Mouse (Mus musculus) heart, adult 18-20 months (tissue): ENCODE data around the gene Lpp. TPM values are rescaled to one million over a fixed set of nuclear protein-coding genes. Genes with fewer than 3 reads are reported as not detected.

Experiments used
- DNase-seq, 2 experiments: peaks; one replicate each; pipeline ENCODE4 v3.0.0; 2021 to 2022; ENCODE audit warnings: mixed read lengths in 1 of 2
- long read RNA-seq, 2 experiments: library from polyadenylated mRNA; stranded (forward); transcript quantifications; one replicate each; pipeline ENCODE4 v2.0.0; 2021
- total RNA-seq, 2 experiments: library from RNA; stranded (reverse); gene quantifications; 2 replicates each; pipeline ENCODE4 v1.2.3; 2021

The Lpp gene
- 10 to 100 TPM; 20.7 to 25.2 TPM for total RNA-seq
- long read RNA-seq, experiment 1, full-length matches to known transcripts = 1 of 8 reads
- long read RNA-seq, experiment 1, partial matches to known transcripts = 1 of 8 reads
- long read RNA-seq, experiment 1, other reads (novel, unspliced or antisense) = 6 of 8 reads
- long read RNA-seq, experiment 2, partial matches to known transcripts = 0 of 7 reads
- long read RNA-seq, experiment 2, other reads (novel, unspliced or antisense) = 7 of 7 reads

DNA sequence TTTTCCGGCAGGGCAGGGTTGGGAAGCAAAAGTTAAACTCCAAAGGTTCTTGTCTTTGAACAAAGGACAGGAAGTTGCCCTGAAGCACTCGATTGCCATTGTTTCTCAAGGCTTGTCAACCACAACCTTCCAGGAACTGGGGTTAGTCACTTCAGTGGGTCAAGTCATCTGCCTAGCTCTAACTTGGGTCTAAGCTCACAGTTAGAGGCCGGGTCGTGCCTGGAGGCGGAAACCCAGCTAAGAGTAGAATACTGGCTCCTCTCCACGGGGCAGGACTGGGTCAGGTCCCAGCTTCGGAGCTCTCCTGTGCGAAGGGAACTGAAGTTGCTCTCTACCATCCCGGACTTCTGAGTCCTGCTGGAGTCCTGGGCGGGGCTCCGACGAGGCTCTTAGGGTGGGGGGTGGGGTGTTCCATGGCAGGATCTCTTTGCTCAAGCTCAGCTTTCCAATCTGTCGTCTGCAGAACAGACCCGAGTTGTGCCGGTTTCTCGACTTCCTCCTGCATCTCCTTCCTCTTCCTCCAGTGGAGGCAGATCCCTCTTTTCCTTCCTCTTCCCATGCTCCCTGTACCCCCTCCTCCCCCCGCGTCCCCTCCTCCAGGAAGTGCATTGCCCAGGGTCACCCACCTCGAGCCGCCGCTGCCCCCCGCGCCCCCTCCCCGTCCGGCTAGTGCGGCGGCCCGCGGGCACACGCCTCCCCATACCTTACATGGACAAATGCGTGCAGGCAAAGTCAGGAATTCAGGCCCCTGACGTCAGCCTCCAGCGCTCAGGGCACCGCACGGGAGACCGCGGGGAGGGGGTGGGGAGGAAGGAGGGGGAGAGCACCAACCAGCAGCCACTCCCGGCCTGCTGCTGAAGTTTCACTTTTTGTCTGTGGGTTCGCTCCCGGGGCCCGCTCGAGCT is at the start of gene Lpp:
Gene Lpp, plus strand, starts transcription at position 857 of the 905 bp plus-strand sequence.
- DNase-seq = peak; percentile 82

DNA sequence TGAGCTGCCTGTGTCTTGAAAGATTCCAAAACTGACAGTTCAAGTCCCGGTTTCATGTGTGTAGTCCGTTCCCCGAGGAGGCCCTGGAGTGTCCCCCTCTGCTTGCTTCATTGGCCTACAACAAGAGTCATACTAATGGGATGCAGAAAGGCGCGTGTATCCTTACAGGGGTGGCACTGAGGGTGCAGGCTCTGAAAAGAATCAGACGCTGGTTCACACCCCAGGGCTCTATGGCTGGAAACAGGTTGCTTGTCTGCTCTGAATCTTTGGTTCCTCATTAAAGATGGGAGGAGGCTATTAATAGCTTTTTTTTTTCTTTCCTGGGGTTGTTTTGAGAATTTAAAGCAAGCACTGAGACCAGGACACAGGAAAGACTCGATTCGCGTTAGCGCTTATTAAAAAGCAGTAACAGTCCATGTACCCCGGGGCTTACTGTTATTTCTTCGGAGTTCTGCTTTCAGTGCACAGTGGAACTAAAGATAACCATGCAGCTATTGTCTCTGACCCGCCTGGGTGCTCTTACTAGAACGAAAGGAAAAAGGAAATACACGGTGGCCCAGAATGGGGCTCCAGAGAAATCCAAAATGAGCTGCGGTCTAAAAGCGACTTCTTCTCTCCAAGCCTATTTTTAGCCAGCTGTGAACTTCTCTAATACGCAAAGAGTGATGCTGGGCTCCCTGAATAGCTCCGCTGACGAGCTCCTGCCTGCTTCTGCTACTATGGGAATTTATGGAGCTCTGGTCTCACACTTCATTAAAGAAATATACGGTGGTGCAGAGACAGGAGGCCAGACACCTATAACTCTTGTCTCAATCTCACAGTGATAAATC is 45.5 kb upstream of the Lpp start:
- peak; percentile 68 to 73 for DNase-seq

DNA sequence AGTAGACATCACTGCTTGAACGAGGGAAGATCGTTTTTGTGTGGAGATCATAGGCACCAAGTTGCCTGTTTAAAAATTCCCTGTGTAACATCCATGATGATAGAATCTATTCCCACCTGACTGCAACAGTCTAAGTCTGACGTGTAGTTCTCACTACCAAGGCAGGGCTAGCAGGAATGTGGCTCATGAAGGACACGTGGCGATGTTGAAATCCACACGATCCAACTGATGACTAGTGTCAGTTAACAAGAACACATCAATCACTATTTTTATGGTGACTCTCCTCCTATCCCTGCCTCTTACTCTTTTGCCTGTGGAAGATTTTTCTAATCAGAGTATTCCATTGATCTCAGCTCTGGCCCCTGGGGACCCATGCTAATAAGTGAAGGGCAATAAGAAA is 43.0 kb upstream of the Lpp start:
- DNase-seq = no peak

DNA sequence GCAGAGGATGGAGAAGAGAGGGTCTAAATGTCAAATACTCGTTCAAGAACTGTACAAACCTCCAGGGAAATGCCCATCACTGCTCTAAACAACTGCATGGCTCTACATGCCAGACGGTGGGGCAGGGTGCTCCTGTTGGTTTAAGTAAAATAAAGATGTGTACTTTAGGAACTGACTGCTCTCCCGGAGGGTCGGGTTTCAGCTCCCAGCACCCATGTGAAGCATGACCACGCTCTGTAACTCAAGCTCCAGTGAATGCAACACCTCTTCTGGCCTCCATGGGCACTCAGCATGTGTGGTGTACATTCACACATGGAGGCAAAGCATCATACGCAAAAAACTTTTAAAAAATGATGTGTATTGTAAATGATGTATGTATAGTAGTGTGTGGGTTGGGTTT is 42.6 kb upstream of the Lpp start:
- DNase-seq = no peak

DNA sequence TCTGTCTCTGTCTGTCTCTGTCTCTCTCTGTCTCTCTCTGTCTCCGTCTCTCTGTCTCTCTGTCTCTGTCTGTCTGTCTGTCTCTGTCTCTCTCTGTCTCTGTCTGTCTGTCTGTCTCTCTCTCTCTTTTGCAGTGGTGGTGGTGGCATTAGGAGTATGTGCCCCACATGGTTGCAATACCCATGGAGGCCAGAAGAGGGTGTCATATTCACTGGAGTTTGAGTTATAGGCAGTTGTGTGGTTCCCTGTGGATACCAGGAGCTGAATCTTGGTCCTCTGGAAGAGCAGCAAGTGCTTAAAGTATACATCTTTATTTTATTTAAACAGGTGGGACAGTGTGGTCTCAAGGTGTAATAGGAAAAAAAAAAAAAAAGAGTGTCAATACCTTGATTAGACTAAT is 41.5 kb upstream of the Lpp start:
- no peak for DNase-seq

DNA sequence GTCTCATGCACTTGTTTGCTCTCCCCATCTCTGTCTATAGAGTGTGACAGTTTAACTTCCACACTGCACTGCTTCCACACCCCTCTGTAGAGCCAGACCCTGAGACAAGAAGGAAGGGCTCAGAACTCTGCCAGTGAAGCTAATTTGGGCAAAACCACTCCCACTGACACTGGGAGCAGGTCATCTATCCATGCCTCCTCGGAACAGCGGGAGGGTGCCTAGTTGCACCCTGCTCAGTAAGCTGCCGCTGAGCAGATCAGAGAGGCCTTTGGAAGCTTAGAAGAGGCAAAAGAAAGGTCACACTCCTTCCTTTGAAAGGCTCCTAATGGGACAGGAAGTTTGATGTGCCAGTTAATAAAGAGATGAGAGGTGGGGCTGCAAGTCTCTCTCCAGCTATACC is 39.5 kb upstream of the Lpp start:
- no peak for DNase-seq

DNA sequence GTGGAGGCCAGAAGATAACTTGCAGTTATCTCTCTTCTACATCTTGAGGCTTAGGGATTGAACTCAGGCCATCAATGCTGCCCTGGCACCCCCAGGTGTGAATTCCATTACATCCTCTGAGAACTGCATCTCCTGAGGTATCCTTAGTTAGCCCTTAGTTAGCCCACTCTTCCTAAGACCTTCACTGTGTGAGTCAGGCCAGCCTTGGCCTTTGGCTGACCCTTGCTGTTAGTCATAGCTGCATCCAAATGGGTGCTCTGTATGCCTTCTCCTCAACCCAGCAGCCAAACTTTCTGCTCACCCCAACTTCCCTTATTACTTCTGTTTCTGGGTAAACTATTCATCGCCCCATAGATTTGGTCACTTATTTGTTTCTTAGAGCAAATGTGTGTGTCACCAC is 31.6 kb upstream of the Lpp start:
- DNase-seq = no peak

DNA sequence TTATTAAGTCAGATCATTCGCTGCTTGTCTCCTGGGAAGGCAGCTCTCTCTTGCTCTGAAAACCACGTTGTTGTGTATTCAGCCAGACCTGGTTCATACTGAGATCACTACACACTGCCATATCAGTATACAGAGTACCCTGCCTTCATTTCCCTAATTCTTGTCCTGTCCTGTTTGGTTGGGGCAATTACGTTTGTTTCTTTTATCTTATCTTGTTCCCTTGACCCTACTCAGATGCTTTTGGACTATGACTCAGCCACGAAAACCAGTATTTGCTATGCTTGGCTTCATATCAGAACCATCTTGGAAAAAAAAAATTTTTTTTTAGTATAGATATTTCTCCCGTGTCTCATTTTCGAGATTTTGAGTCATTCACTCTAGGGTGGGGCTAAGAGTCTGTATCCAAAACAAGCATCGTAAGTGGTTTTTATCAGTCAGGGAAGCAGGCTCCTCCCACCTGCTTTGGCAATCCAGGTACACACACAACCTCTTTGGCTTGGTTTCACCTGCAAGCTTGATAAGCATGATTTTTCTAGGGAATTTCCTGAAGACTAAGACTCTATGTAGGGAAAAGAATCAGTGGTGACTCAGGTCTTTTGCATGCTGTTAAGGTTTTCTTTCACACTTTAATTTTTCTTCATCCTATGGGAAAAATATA is 29.1 kb upstream of the Lpp start:
- peak in 1 of 2 experiments; percentile 22 for DNase-seq

DNA sequence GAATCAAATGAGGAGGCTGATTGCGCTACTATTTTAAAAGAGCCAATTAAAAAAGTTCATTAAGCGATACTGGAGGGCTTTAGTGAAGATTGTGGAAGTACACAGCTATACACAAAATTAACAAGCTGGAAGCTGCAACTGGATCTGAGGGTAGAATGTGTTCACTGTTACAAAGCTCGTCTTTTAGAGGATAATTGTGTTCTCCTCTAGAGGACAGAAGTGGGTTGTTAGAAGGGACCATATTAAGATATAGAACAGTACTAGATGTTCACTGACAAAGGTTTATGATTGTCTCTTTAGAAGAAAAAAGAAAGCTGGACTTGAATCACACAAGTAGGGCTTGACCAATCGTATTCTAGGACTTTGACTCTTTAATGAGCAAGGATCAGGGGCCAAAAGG is 27.4 kb upstream of the Lpp start:
- DNase-seq = no peak

DNA sequence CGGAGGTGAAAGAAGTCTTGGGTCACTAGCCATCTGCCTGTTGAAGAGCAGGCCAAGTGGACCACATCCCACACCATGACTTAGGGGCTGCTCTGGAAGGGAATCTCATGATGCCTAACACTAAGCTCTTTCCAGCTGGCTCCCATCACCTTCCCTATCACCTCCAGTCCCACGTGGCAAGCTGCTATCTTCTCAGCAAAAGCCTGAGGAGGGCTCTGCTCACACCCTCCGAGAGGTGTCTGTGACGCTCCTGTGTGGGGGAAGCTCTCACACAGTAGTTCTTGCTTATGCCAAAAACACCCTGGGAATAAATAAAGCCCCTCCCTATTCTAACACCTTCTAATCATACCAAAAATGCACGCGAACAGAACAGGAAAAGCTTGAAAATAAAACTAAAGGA is 26.2 kb upstream of the Lpp start:
- peak in 1 of 2 experiments; percentile 33 for DNase-seq

DNA sequence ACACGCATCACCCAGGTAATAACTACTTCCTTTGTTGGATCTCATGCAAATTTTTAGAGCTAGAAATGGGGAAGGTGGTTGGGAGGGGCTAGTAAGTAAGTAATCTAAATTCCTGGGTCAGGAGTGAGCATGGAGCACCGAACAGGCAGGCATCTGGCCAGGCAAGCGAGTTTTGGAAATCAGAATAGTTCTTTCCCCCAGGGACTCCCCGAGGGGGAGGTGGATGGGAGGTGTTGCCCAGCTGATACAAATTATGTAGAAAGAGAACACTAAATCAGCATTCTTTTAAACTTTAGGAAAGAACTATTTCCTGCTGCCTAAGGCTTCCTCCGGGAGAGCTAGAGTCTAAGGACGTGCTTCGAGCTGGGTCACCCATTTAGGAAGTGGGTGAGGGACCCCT is 25.8 kb upstream of the Lpp start:
- DNase-seq = peak; percentile 36 to 42

DNA sequence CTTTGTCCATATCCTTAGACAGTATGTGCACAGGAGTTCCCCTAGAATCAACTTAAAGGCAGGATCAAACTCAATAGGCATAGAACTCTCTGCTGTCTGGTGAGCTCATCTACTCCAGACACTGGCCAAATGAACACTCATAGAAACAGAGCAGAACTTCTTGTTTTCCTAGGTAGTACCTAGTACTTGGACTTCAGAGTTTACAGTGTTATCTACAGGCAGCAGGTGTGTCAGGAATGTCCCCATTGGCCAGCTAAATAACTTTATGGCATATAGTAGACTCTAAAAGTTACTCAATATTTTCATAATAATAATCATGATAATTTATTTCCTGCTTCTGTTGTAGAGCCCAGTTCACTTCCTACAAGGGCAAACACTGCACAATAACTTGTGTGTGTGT is 16.8 kb upstream of the Lpp start:
- no peak for DNase-seq

DNA sequence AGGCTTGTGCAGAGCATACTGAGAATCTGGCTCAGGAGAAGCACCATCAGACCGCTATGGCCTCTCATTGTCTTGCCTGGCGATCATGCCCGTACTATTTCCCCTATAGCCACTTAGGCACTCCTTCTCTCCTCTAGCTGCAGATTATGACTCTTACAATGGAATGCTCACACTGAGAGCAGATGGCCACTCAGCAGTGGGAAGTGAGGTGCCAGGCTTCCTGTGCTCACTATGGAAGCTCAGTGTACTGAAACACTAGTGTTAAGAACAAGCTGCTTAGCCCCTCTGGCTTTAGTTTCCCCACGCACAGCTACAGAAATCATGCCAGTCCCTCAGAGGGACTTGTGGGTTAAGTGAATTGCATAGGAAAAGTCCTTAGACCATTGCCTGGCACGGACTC is 2.7 kb upstream of the Lpp start:
- DNase-seq = no peak

DNA sequence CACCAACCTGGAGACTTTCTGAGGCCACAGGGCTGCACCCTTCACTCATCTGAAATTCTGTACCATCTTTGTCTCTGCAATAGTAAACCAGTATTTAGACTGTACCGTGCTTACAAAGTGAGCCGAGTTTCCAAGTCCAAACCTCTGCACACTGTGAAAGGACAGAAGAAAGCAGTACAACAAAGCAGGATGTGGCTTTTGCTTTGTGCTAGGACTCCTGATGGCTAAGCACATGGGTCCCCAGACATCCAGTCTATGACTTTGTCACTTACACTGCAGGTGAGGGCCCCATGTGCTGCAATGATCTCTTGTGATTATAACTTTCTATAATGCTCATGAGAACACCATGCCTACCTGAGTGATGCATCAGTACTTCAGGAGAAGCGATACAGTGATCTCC is 2.2 kb upstream of the Lpp start:
- DNase-seq = no peak

DNA sequence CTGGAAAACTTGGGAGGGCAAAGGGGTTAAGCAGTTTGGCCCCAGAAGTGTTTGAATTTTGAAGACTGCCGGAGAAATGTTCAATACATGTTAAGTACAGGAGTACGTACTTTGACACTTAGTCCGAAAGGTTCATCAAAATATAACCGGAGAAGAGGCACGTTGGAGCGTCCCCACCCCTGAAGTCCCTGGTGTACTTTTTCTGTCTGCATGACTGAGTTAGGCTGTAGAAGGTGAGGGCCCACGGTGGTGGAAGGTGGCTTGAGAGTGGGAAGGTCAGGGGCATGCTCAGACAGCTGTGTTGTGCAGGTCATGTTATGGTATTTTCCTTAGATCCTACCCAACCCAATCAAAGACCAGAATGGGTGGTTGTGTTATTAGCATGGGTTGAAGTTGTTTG is 1.4 kb upstream of the Lpp start:
- no peak for DNase-seq

DNA sequence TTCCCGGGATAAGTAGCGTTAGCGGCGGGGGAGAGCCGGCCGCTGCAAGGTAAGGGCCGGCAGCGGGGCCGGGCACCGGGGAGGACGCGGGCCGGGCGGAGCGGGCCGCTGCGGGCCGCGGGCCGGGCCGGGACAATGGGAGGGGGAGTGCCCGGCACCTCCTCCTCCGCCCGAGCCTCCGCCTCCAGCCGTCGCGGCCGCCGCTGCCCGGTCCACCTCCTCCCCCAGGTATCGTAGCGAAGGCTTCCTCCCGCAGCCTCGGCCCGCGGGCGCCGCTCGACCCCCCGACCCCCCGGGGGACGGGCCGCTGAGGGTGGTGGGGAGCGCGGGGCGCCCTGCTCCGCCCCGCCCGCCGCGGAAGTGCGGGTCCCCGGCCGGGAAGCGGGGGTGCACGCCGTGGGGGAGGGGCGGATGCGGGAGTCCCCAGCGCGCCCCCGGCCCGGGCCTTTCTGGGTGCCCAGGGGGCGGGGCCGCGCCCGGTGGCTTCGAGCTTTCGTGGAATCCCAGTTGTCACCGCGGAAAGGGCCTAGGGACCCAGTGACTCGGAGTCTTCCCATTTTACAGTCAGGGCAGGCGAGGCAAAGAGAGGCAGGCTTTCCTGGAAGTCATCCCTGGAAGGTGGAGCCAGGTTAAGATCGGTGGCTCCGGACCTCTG is 376 bp downstream of the Lpp start:
- DNase-seq = peak; percentile 79 to 81

DNA sequence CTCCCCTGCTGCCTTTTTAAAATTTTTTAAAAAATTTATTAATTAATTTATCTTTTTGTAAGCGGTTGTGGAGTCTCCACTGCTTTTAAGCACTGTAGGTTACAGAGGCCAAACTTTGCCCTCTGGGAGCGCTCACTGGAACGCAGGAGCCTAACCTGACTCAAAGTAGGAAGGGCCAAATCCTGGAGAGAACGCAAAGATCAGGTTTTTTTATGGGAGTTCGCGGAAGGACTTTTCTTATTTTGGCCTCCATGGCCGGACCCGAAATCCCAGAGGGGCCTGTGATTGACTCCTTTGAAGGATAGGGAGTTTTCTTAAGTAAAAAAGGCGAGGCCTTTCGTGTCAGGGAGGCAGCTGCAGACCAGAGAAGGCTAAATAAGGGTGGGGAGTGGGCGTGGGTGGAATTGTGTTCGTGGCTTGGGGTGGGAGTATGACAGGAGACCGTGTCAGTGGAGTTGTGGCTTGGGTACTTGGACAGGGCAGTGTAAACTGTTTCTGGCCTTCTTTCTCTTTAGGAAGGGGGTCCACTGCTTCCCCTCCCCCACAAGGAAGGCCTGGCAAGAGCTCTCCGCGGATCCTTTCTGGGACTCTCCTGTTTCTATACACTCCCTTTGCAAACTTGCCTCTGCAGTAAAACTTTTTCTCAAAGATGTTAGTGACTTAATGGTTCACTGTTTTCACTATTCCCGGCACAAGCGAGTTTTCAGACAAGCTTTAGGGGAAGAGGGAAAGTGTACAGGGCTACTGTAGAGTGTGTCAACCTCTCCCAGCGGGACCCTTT is 1.1 kb downstream of the Lpp start:
- peak; percentile 39 to 70 for DNase-seq

DNA sequence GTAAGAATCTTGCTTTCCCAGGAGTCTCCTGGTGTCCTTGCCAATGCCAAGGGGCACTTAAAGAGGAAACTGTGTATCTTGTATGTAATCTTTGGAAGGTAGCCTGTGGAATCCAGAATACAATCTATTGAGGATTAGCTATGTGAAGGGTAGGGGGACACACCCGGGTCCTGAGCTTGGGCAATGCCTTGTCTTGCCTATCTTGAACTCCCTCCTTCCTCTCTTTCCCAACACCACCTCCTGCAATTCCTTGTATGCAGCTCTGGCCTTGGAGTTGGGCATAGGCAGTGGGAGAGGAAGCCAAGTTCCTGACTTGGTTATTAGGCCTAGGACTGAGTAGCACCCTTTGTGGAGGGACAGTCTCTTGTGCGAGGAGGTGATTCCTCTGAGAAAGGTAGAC is 1.8 kb downstream of the Lpp start:
- peak in 1 of 2 experiments; percentile 39 for DNase-seq

DNA sequence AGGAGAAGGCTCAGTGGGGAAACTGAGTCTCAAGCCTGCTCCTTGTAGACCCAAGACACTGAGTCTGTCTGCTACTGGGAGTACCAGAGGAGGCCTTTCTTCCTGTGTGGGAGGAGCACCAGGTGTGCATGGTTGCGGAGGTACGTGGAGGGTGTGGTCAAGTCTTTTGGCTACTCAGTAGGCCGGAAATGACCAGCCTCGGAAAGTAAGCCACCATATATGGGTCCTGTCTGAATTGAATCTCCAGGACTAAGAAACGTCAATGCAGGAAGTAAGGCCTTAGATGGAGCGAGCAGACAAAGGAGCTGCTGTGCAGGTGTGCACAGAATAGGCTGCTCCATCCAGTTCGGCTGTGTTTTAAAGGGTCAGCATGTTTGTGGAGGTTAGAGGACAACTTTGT is 3.2 kb downstream of the Lpp start:
- DNase-seq = no peak

DNA sequence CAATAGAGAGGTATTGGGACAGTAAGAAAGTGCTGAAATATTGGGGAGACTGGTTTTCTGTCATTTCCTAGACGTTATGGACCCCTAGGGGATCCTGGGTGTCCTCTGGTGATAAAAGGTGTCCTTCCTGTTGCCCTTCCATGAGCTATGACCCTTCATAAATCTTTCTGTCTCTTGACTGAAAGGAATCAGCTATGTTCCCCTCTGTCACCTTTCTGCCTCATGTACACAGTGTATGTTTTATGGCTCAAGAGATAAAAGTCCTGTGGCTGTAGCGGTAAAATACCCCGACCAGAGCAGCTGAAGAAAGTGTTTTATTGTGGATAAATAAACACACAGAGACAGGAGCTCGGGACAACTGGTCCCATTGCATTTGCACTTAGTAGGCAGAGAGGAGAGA is 5.2 kb downstream of the Lpp start:
- DNase-seq = no peak

DNA sequence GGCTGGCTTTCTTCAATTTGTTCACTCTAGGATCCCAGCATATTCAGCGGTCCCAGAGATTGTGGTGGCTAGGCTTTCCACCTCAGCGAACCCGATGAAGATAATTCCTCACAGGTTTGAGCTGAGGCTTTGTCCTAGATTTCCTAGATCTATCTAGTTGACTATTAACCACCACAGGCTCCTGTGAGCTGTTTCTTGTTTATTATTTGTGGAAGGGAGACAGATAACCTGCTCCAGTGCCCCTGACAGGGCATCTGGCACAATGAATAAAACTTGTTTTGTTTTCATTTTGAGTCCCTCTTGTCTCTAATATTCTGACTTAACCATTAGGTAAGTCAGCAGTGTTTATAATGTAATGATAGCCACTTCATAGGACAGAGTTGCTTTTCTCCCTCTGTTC is 5.6 kb downstream of the Lpp start:
- no peak for DNase-seq
